8 mouse cellular contexts compared by ENCODE assay signal in genomic region chr11:98075195-98075808, GRCm38 (mm10). TPM values are rescaled to one million over a fixed set of nuclear protein-coding genes. Genes with fewer than 3 reads are reported as not detected.
DNase-seq lines count a peak whose midpoint lies in the region; ATAC-seq lines count a peak whose summit lies in the region.

No protein-coding gene starts in this region.

- peak; percentile 90 for DNase-seq in ZHBTc4 (ENCODE audit: low read depth, low spot score)
- DNase-seq in cerebellum, postnatal 4 days (ENCODE audit: low spot score in 2 of 2), result peak; percentile 95
- DNase-seq in gastrocnemius, adult 8-10 months (ENCODE audit: low spot score in 2 of 2), result peak; percentile 75 to 79
- DNase-seq in hindlimb bud, embryonic 11.5 days (ENCODE audit: extremely low spot score, low read depth, low spot score), result peak; percentile 72
- DNase-seq in left cerebral cortex, adult 18-20 months (ENCODE audit: low spot score in 2 of 2), result peak; percentile 93 to 97
- DNase-seq in right cerebral cortex, postnatal 10 days (ENCODE audit: low spot score in 2 of 2), result peak; percentile 89 to 94
- peak; percentile 88 for DNase-seq in urinary bladder, postnatal 14 days (ENCODE audit: low spot score)

- ATAC-seq in megakaryocyte progenitor cell, adult 5-6 weeks (replicated peaks; ENCODE audit: poor library complexity), result peak; percentile 85

RNA-seq across cellular contexts. Expression of gene Stac2, which starts 22.0 kb away (rescaled TPM):
- under 1 TPM in 2 of 4 experiments, not detected in 2; 0.11 to 0.70 TPM for total RNA-seq in gastrocnemius, adult 8-10 months (2022)
- total RNA-seq in left cerebral cortex, adult 18-20 months (2021), result 100 to 1,000 TPM in 1 of 2 experiments, 10 to 100 TPM in 1; 86.3 to 109 TPM
- total RNA-seq in megakaryocyte progenitor cell, adult 5-6 weeks (2015), result not detected in 2 replicates
- total RNA-seq in megakaryocyte progenitor cell, adult 5-6 weeks (2017), result not detected in 2 replicates

RNA-seq across cellular contexts. Expression of gene Rpl19, which starts 48.8 kb away (rescaled TPM):
- total RNA-seq in gastrocnemius, adult 8-10 months (2022), result 100 to 1,000 TPM; 364 to 479 (median 402) TPM
- 100 to 1,000 TPM; 627 to 650 TPM for total RNA-seq in left cerebral cortex, adult 18-20 months (2021)
- total RNA-seq in megakaryocyte progenitor cell, adult 5-6 weeks (2015), result 3,659 and 3,794 TPM in 2 replicates
- 1,648 and 1,816 TPM in 2 replicates for total RNA-seq in megakaryocyte progenitor cell, adult 5-6 weeks (2017)

RNA-seq across cellular contexts. Expression of gene Cacnb1, which starts 52.5 kb away (rescaled TPM):
- 100 to 1,000 TPM; 172 to 203 (median 187) TPM for total RNA-seq in gastrocnemius, adult 8-10 months (2022)
- 100 to 1,000 TPM; 154 to 170 TPM for total RNA-seq in left cerebral cortex, adult 18-20 months (2021)
- 0.17 and 1.2 TPM in 2 replicates for total RNA-seq in megakaryocyte progenitor cell, adult 5-6 weeks (2015)
- 0.41 and 0.92 TPM in 2 replicates for total RNA-seq in megakaryocyte progenitor cell, adult 5-6 weeks (2017)

Comparison
In these comparisons a context has a peak if more than half of its experiments do, and no peak if none do; other contexts are left out.
1. Peak in every context shown above with its lines: DNase-seq and ATAC-seq.
2. RNA of gene Stac2, which starts 22.0 kb away (total RNA-seq): 86.3 to 109 TPM in left cerebral cortex, adult 18-20 months; 0.11 to 0.70 TPM in gastrocnemius, adult 8-10 months and not detected in megakaryocyte progenitor cell, adult 5-6 weeks; every median in the first group is over 10 times any median in the second.
3. RNA of gene Cacnb1, which starts 52.5 kb away (total RNA-seq): 172 to 203 TPM in gastrocnemius, adult 8-10 months and 154 to 170 TPM in left cerebral cortex, adult 18-20 months; 0.17 to 1.2 TPM in megakaryocyte progenitor cell, adult 5-6 weeks; every median in the first group is over 10 times any median in the second.